Mouse (Mus musculus) CD8-positive naive resting alpha-beta T cell, adult 57 days (primary cell): ENCODE measurements around the gene Gli3. TPM values are rescaled to one million over a fixed set of nuclear protein-coding genes. Genes with fewer than 3 reads are reported as not detected.

Experiments used
- total RNA-seq: library from RNA; stranded (reverse); gene quantifications from one replicate; pipeline ENCODE4 v1.2.4, GENCODE M21; 2023

Gli3 gene
- total RNA-seq: not detected

GRCm38 (mm10) chr13:15462830-15463491 lies at the start of gene Gli3:
Gene Gli3 (plus strand): TSS chr13:15463235.

